ENCODE assay signal across 9 mouse cellular contexts in the genomic region with DNA sequence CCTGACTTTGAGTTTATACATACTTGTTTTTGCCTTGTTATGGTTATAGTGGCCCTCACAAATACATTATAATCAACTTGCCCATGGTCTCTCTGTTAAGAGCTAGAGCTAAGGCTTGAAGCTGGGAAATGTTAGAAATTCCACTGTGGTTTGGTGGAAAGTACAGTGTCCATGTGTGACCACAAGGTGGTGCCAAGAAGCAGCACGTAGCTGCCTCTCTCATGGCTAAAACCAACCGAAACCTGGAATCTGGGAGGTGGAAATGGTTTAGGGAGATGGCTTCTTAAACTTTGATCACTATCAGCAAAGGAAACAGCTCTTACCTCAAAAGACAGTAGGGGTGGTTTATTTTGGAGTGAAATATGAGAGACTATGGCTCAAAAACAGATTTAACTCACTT. TPM values are rescaled to one million over a fixed set of nuclear protein-coding genes. Genes with fewer than 3 reads are reported as not detected.
DNase-seq lines count a peak whose midpoint lies in the region; ATAC-seq lines count a peak whose summit lies in the region.
"Had no signal": no experiment of that assay in that cellular context is flagged by ENCODE, and none has a peak within 500 bp of the region (broad histone marks: within the 10 kb centered on the region; RNA-seq: fewer than 3 reads in every experiment).

No protein-coding gene starts in this region.

- H3K4me2 ChIP-seq in neural tube, embryonic 11.5 days (ENCODE audit: low read depth), result no peak overlapping the region

- H3K27ac ChIP-seq in neural tube, embryonic 11.5 days (ENCODE audit: low read depth, low read length), result no peak overlapping the region

- no peaks in the 10 kb centered on the region for H3K4me1 ChIP-seq in neural tube, embryonic 11.5 days (ENCODE audit: control insufficient read depth, insufficient read depth, low read length)

- H3K4me3 ChIP-seq in neural tube, embryonic 11.5 days (ENCODE audit: low read depth, low read length), result no peak overlapping the region

- WGBS in neural tube, embryonic 11.5 days, result 26% methylated on average over 2 of the region's 2 CpGs

- no peaks in the 10 kb centered on the region for H3K27me3 ChIP-seq in neural tube, embryonic 11.5 days (ENCODE audit: control insufficient read depth, insufficient read depth, low read length)
- H3K27me3 ChIP-seq: megakaryocyte, embryonic 14.5 days had no signal

- intact Hi-C loops in heart, postnatal 10 days (cut with DNase I), result loop anchor here (1.0 to 10.0 kb wide), 4 partner anchors 56 to 674 kb away; no protein-coding TSS in a partner anchor

- DNase-seq in gastrocnemius, adult 18-20 months (ENCODE audit: low spot score), result peak; percentile 29
- DNase-seq in gastrocnemius, adult 8-10 months (ENCODE audit: low spot score in 2 of 2), result no peak
- peak; percentile 44 for DNase-seq in neural tube, embryonic 11.5 days (ENCODE audit: low spot score)
- no peak for DNase-seq in neural tube, embryonic 10.5 days (ENCODE audit: extremely low spot score, low spot score)
- peak; percentile 25 to 49 for DNase-seq in adrenal gland, postnatal 36 days
- peak; percentile 53 to 59 for DNase-seq in heart, postnatal 10 days
- no peak for DNase-seq in spleen, adult 12 weeks (ENCODE audit: low spot score)

- peaks cover 4% of the 10 kb centered on the region for H3K36me3 ChIP-seq in neural tube, embryonic 11.5 days (ENCODE audit: control insufficient read depth, insufficient read depth, low read length)

- no peak overlapping the region for H3K9ac ChIP-seq in neural tube, embryonic 11.5 days (ENCODE audit: low read length)

- ATAC-seq in neural tube, embryonic 11.5 days (ENCODE audit: insufficient read depth, low FRiP score, low TSS enrichment), result no peak
- peak; percentile 89 for ATAC-seq in megakaryocyte-erythroid progenitor cell, adult 5-6 weeks (replicated peaks; ENCODE audit: low FRiP score, low TSS enrichment, poor library complexity, severe bottlenecking)

- no peaks in the 10 kb centered on the region for H3K9me3 ChIP-seq in neural tube, embryonic 11.5 days (ENCODE audit: control insufficient read depth, low read length)
- H3K9me3 ChIP-seq: megakaryocyte, embryonic 14.5 days had no signal

RNA-seq across cellular contexts. Expression of gene Ercc6, which starts 17.6 kb away (rescaled TPM):
- 1 to 10 TPM; 3.9 to 4.2 TPM for total RNA-seq in gastrocnemius, adult 18-20 months (2021)
- total RNA-seq in gastrocnemius, adult 8-10 months (2022), result 1 to 10 TPM; 3.2 to 6.4 (median 4.6) TPM
- 24.2 and 25.7 TPM in 2 replicates for polyA plus RNA-seq in neural tube, embryonic 11.5 days (2014; fragmentation: Nextera tagmentation; extraction: Ambion mirVana)
- 10 to 100 TPM; 11.8 to 18.6 TPM for total RNA-seq in adrenal gland, postnatal 36 days (2021)
- total RNA-seq in heart, postnatal 10 days (2021), result 1 to 10 TPM; 7.0 to 7.3 TPM
- total RNA-seq in megakaryocyte-erythroid progenitor cell, adult 5-6 weeks (2014; fragmentation: Nextera tagmentation), result 22.7 TPM in 2 replicates
- total RNA-seq in megakaryocyte-erythroid progenitor cell, adult 5-6 weeks (2017), result 20.9 and 27.3 TPM in 2 replicates

Comparison
In these comparisons a context has a peak if more than half of its experiments do, and no peak if none do; other contexts are left out.
1. DNase-seq: peak in gastrocnemius, adult 18-20 months (single experiment), neural tube, embryonic 11.5 days (single experiment), adrenal gland, postnatal 36 days (2 of 2) and heart, postnatal 10 days (2 of 2); none in gastrocnemius, adult 8-10 months (0 of 2), neural tube, embryonic 10.5 days (single experiment) and spleen, adult 12 weeks (single experiment).